Mouse (Mus musculus): ENCODE measurements at regions not wholly inside any gene's neighbourhood (a gene's known extent, or its start where the extent isn't known, plus 50 kb on each side); places are given as distances from the start of the nearest gene placed in this dataset.

DNA sequence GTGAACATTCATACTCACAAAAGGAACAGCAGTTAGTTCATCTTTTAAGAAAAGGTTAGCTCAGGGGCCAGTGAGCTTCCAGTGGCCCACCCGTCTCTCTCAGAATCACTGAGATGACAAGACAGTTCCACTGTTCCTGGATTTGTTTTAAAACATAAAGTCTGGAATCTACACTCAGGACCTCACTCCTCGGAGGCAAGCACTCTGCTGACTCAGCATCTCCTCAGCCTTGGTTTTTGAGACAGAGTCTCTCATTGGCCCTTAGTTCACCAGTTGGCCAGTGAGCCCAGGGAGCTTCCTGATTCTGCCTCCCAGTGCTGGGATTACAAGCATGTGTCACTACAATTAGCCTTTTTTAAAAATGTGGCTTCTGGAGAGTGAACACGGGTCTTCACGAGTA lies 88.9 kb upstream of the Pgrmc2 start:
- WGBS (ENCODE audit: insufficient replicate concordance) = 81% methylated on average over 4 of the region's 4 CpGs
- Histone ChIP-seq H3K9ac (ENCODE audit: low read depth, low read length) (no peak overlapping the region), H3K9me3 (replicated peaks; ENCODE audit: control insufficient read depth, low read length) (peaks cover 4% of the 10 kb centered on the region), H3K4me1 (ENCODE audit: control insufficient read depth, low read depth, low read length) (peaks cover 33% of the 10 kb centered on the region), H3K4me2 (ENCODE audit: low read depth, low read length) (no peak overlapping the region), H3K27me3 (ENCODE audit: control insufficient read depth, insufficient read depth, low read depth, low read length) (no peaks in the 10 kb centered on the region), H3K4me3 (ENCODE audit: low read depth, low read length) (no peak overlapping the region), H3K36me3 (ENCODE audit: control insufficient read depth, insufficient read depth) (no peaks in the 10 kb centered on the region), H3K27ac (ENCODE audit: low read length) (peak overlapping the region; percentile 98)
- no peak for ATAC-seq (ENCODE audit: low read depth)

- Histone ChIP-seq H3K9ac (ENCODE audit: low read depth, low read length) (no peak overlapping the region), H3K9me3 (replicated peaks; ENCODE audit: control insufficient read depth, low read length) (peaks cover 4% of the 10 kb centered on the region), H3K4me1 (ENCODE audit: control insufficient read depth, low read depth, low read length) (peaks cover 33% of the 10 kb centered on the region), H3K4me2 (ENCODE audit: low read depth, low read length) (no peak overlapping the region), H3K4me3 (ENCODE audit: low read depth, low read length) (no peak overlapping the region), H3K27ac (ENCODE audit: low read length) (peak overlapping the region; percentile 98), H3K27me3 (ENCODE audit: control insufficient read depth, insufficient read depth, low read depth, low read length) (no peaks in the 10 kb centered on the region), H3K36me3 (ENCODE audit: control insufficient read depth, insufficient read depth) (no peaks in the 10 kb centered on the region)
- ATAC-seq (ENCODE audit: low read depth) = peak; percentile 58
- 61% methylated on average over 4 of the region's 4 CpGs for WGBS (ENCODE audit: insufficient replicate concordance)
These were observed 88.5 kb upstream of the Pgrmc2 start for GRCm38 (mm10) chr3:41171310-41171709.

DNA sequence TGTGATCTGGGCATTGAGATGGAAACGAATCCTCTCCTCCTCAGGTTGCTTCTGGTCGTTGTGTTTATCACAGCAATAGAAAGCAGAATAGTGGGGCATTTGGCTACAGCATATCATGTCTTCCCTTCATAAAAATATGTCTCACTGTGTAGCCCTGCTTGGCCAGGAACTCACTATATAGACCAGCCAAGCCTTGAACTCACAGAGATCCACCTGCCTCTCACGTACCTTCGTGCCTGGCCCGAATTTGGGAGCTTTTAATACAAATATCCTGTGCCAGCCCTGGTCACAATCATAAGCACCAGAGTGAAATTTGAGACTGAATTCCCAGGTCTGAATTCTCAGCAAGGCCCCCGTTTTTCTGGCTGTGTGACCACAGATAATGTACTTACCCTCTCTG lies 87.7 kb upstream of the Pgrmc2 start:
- no peak overlapping the region for H3K9ac ChIP-seq (ENCODE audit: low read depth, low read length)
- no peaks in the 10 kb centered on the region for H3K36me3 ChIP-seq (ENCODE audit: control insufficient read depth, insufficient read depth)

GRCm38 (mm10) chr3:41169430-41169829 lies 86.6 kb upstream of the Pgrmc2 start:
- H3K27ac ChIP-seq (ENCODE audit: low read length) = peak overlapping the region; percentile 98
- no peaks in the 10 kb centered on the region for H3K27me3 ChIP-seq (ENCODE audit: control insufficient read depth, insufficient read depth, low read depth, low read length)
- no peaks in the 10 kb centered on the region for H3K36me3 ChIP-seq (ENCODE audit: control insufficient read depth, insufficient read depth)
- H3K4me2 ChIP-seq (ENCODE audit: low read depth, low read length) = peak overlapping the region; percentile 62
- WGBS (ENCODE audit: insufficient replicate concordance) = 28% methylated on average over 10 of the region's 10 CpGs
- H3K9ac ChIP-seq (ENCODE audit: low read depth, low read length) = peak overlapping the region; percentile 57
- peak overlapping the region; percentile 20; the same call in 1 of the 2 replicates for H3K4me3 ChIP-seq (ENCODE audit: low read depth, low read length)
- ATAC-seq (ENCODE audit: low read depth) = peak; percentile 95
- peaks cover 33% of the 10 kb centered on the region for H3K4me1 ChIP-seq (ENCODE audit: control insufficient read depth, low read depth, low read length)
- peaks cover 4% of the 10 kb centered on the region for H3K9me3 ChIP-seq (replicated peaks; ENCODE audit: control insufficient read depth, low read length)

More for the DNA sequence above, 87.7 kb upstream of the Pgrmc2 start:
- Histone ChIP-seq H3K27me3 (ENCODE audit: control insufficient read depth, insufficient read depth, low read depth, low read length) (no peaks in the 10 kb centered on the region), H3K9me3 (replicated peaks; ENCODE audit: control insufficient read depth, low read length) (peaks cover 4% of the 10 kb centered on the region), H3K27ac (ENCODE audit: low read length) (peak overlapping the region; percentile 98), H3K4me3 (ENCODE audit: low read depth, low read length) (no peak overlapping the region), H3K4me2 (ENCODE audit: low read depth, low read length) (no peak overlapping the region), H3K4me1 (ENCODE audit: control insufficient read depth, low read depth, low read length) (peaks cover 33% of the 10 kb centered on the region)
- WGBS (ENCODE audit: insufficient replicate concordance) = 70% methylated on average over 6 of the region's 6 CpGs
- no peak for ATAC-seq (ENCODE audit: low read depth)

DNA sequence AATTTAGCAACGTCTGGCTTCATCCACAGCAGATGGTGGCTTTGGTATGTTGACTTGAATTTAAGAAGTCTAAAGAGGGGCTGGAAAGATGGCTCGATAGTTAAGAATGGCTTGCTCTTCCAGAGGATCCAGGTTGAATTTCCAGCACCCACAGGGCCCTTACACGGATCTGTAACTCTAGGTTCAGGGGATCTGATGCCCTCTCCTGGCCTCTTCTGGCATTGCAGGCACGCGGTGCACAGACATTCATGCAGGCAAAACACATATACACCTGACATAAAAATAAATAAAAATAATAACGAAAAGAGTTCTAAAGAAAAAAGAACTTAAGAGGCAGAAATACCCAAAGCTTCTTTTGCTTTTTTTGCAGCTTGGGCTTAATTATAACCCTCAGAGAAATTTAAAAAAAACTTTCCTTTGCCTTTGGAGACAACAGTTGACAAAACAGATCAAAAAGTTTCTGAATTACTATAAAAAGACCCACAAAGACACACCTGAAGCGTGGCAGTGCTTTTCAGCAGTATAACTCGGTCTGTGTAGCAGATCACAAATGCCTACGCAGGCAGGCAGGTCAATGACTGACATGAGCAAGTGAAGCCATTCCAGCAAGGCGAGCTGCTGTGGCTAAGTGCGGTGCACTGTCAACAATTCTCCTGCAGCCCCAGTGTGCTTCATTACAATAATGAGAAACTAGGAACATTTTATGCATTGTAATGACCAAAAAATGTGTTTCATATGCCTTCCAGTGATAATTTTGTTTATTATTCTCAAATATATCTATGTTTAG lies 85.5 kb upstream of the Pgrmc2 start:
- Histone ChIP-seq H3K9ac (ENCODE audit: low read depth, low read length) (no peak overlapping the region; the same call in 1 of the 2 replicates), H3K4me2 (ENCODE audit: low read depth, low read length) (no peak overlapping the region), H3K9me3 (replicated peaks; ENCODE audit: control insufficient read depth, low read length) (peaks cover 4% of the 10 kb centered on the region), H3K27ac (ENCODE audit: low read length) (peak overlapping the region; percentile 98), H3K36me3 (ENCODE audit: control insufficient read depth, insufficient read depth) (no peaks in the 10 kb centered on the region), H3K4me3 (ENCODE audit: low read depth, low read length) (no peak overlapping the region), H3K27me3 (ENCODE audit: control insufficient read depth, insufficient read depth, low read depth, low read length) (no peaks in the 10 kb centered on the region), H3K4me1 (ENCODE audit: control insufficient read depth, low read depth, low read length) (peaks cover 39% of the 10 kb centered on the region)
- 79% methylated on average over 11 of the region's 11 CpGs for WGBS (ENCODE audit: insufficient replicate concordance)
- no peak for ATAC-seq (ENCODE audit: low read depth)

GRCm38 (mm10) chr3:41167476-41167875 lies 84.6 kb upstream of the Pgrmc2 start:
- no peak overlapping the region for H3K27ac ChIP-seq (ENCODE audit: low read length)
- peaks cover 4% of the 10 kb centered on the region for H3K9me3 ChIP-seq (replicated peaks; ENCODE audit: control insufficient read depth, low read length)
- no peak overlapping the region for H3K4me2 ChIP-seq (ENCODE audit: low read depth, low read length)
- WGBS (ENCODE audit: insufficient replicate concordance) = 89% methylated on average over 3 of the region's 3 CpGs
- H3K36me3 ChIP-seq (ENCODE audit: control insufficient read depth, insufficient read depth) = no peaks in the 10 kb centered on the region
- no peak for ATAC-seq (ENCODE audit: low read depth)
- peaks cover 41% of the 10 kb centered on the region for H3K4me1 ChIP-seq (ENCODE audit: control insufficient read depth, low read depth, low read length)
- no peak overlapping the region for H3K9ac ChIP-seq (ENCODE audit: low read depth, low read length)
- no peaks in the 10 kb centered on the region for H3K27me3 ChIP-seq (ENCODE audit: control insufficient read depth, insufficient read depth, low read depth, low read length)
- no peak overlapping the region for H3K4me3 ChIP-seq (ENCODE audit: low read depth, low read length)

- 70% methylated on average over 7 of the region's 7 CpGs for WGBS (ENCODE audit: insufficient replicate concordance)
- Histone ChIP-seq H3K9ac (ENCODE audit: low read depth, low read length) (no peak overlapping the region), H3K9me3 (replicated peaks; ENCODE audit: control insufficient read depth, low read length) (peaks cover 4% of the 10 kb centered on the region), H3K27me3 (ENCODE audit: control insufficient read depth, insufficient read depth, low read depth, low read length) (no peaks in the 10 kb centered on the region), H3K4me1 (ENCODE audit: control insufficient read depth, low read depth, low read length) (peaks cover 19% of the 10 kb centered on the region), H3K4me2 (ENCODE audit: low read depth, low read length) (no peak overlapping the region), H3K27ac (ENCODE audit: low read length) (no peak overlapping the region), H3K4me3 (ENCODE audit: low read depth, low read length) (no peak overlapping the region), H3K36me3 (ENCODE audit: control insufficient read depth, insufficient read depth) (no peaks in the 10 kb centered on the region)
- ATAC-seq (ENCODE audit: low read depth) = no peak
These were observed 81.9 kb upstream of the Pgrmc2 start for GRCm38 (mm10) chr3:41164736-41165135.

GRCm38 (mm10) chr3:41163767-41164166 lies 80.9 kb upstream of the Pgrmc2 start:
- no peak overlapping the region for H3K4me2 ChIP-seq (ENCODE audit: low read depth, low read length)
- H3K9ac ChIP-seq (ENCODE audit: low read depth, low read length) = no peak overlapping the region
- H3K27ac ChIP-seq (ENCODE audit: low read length) = peak overlapping the region; percentile 70
- no peak overlapping the region for H3K4me3 ChIP-seq (ENCODE audit: low read depth, low read length)
- H3K9me3 ChIP-seq (replicated peaks; ENCODE audit: control insufficient read depth, low read length) = peaks cover 4% of the 10 kb centered on the region
- peak; percentile 88 for ATAC-seq (ENCODE audit: low read depth)
- no peaks in the 10 kb centered on the region for H3K27me3 ChIP-seq (ENCODE audit: control insufficient read depth, insufficient read depth, low read depth, low read length)
- WGBS (ENCODE audit: insufficient replicate concordance) = 26% methylated on average over 3 of the region's 3 CpGs
- peaks cover 11% of the 10 kb centered on the region for H3K4me1 ChIP-seq (ENCODE audit: control insufficient read depth, low read depth, low read length)
- no peaks in the 10 kb centered on the region for H3K36me3 ChIP-seq (ENCODE audit: control insufficient read depth, insufficient read depth)

DNA sequence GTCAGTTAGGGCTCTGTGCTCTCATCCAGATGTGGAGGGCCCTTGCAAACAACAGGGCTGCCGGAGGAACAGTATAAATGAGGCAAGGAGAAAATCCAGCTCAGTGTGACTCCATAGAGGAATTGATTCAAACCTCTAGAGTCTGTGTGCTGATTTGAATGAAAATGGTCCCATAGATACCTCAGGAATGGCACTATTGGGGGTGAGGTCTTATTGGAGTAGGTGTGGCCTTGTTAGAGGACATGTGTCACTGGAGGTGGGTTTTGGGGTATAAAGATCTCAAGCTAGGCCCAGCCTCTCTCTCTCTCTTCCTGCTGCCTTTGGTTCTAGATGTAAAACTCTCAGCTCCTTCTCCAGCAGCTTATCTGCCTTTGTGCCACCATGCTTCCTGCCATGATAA lies 79.7 kb upstream of the Pgrmc2 start:
- H3K27me3 ChIP-seq (ENCODE audit: control insufficient read depth, insufficient read depth, low read depth, low read length) = no peaks in the 10 kb centered on the region
- no peak overlapping the region for H3K27ac ChIP-seq (ENCODE audit: low read length)
- peaks cover 12% of the 10 kb centered on the region for H3K4me1 ChIP-seq (ENCODE audit: control insufficient read depth, low read depth, low read length)
- no peaks in the 10 kb centered on the region for H3K36me3 ChIP-seq (ENCODE audit: control insufficient read depth, insufficient read depth)
- H3K9ac ChIP-seq (ENCODE audit: low read depth, low read length) = no peak overlapping the region
- no peak overlapping the region for H3K4me2 ChIP-seq (ENCODE audit: low read depth, low read length)
- no peak for ATAC-seq (ENCODE audit: low read depth)
- H3K9me3 ChIP-seq (replicated peaks; ENCODE audit: control insufficient read depth, low read length) = no peaks in the 10 kb centered on the region
- no peak overlapping the region for H3K4me3 ChIP-seq (ENCODE audit: low read depth, low read length)
- WGBS (ENCODE audit: insufficient replicate concordance) = 86% methylated on average over 1 of the region's 1 CpGs

All from liver, embryonic 16.5 days (tissue).